Mouse (Mus musculus): ENCODE measurements at regions not wholly inside any gene's neighbourhood (a gene's known extent, or its start where the extent isn't known, plus 50 kb on each side); places are given as distances from the start of the nearest gene placed in this dataset.

- DNase-seq, result peak in 1 of 2 experiments; percentile 20
Observed at GRCm38 (mm10) chr14:87864388-87865215, 448.2 kb downstream of the Tdrd3 start.

GRCm38 (mm10) chr14:87865216-87866202, 449.1 kb downstream of the Tdrd3 start:
- DNase-seq, result no peak

- no peak for DNase-seq
Observed at GRCm38 (mm10) chr14:87901784-87902183, 485.3 kb downstream of the Tdrd3 start.

GRCm38 (mm10) chr14:87902416-87902815, 486.0 kb downstream of the Tdrd3 start:
- DNase-seq, result no peak

Measured in kidney, postnatal 25 days (tissue).